Mouse (Mus musculus) C2C12 (cell line): ENCODE results near the gene Bcl2l10. TPM values are rescaled to one million over a fixed set of nuclear protein-coding genes. Genes with fewer than 3 reads are reported as not detected.

ENCODE experiments used
- H3K27me3 ChIP-seq: one replicate; pipeline ENCODE4 v1.6.1; 2011; ENCODE audit not compliant: control insufficient read depth, insufficient read depth, insufficient read length
- H3K36me3 ChIP-seq: one replicate; pipeline ENCODE4 v1.6.1; 2011; ENCODE audit not compliant: control insufficient read depth, insufficient read depth
- H3K4me3 ChIP-seq: one replicate; pipeline ENCODE4 v1.5.1; 2011; ENCODE audit warnings: mild to moderate bottlenecking, control low read depth; ENCODE audit not compliant: poor library complexity, insufficient read depth, severe bottlenecking
- H3K79me2 ChIP-seq: one replicate; pipeline ENCODE4 v1.6.1; 2011; ENCODE audit not compliant: control insufficient read depth, insufficient read depth
- H3K79me3 ChIP-seq: one replicate; pipeline ENCODE4 v1.6.1; 2011; ENCODE audit warnings: low read depth, control low read depth
- H3ac ChIP-seq: one replicate; pipeline ENCODE3; 2011; ENCODE audit warnings: low read depth; ENCODE audit not compliant: control insufficient read depth, insufficient read length
- CEBPB ChIP-seq: IDR thresholded peaks from one replicate; pipeline ENCODE4 v1.6.1; 2011; ENCODE audit warnings: low read depth, mild to moderate bottlenecking, control low read depth, moderate library complexity
- CTCF ChIP-seq: IDR thresholded peaks from one replicate; pipeline ENCODE4 v1.5.1; 2011; ENCODE audit not compliant: control insufficient read depth, insufficient read depth, insufficient read length
- FOSL1 ChIP-seq: IDR thresholded peaks from one replicate; pipeline ENCODE4 v1.8.0; 2011; ENCODE audit warnings: mild to moderate bottlenecking, low read length; ENCODE audit not compliant: poor library complexity, insufficient read depth, severe bottlenecking
- MAX ChIP-seq: IDR thresholded peaks from one replicate; pipeline ENCODE4 v1.6.1; 2011; ENCODE audit warnings: mild to moderate bottlenecking, control low read depth
- MYOD1 ChIP-seq: IDR thresholded peaks from one replicate; pipeline ENCODE4 v1.6.1; 2011; ENCODE audit warnings: low read depth; ENCODE audit not compliant: control insufficient read depth, insufficient read length
- MYOG ChIP-seq: IDR thresholded peaks from one replicate; pipeline ENCODE4 v1.6.1; 2011; ENCODE audit not compliant: control insufficient read depth, insufficient read length; ENCODE audit errors: extremely low read depth
- USF1 ChIP-seq: IDR thresholded peaks from one replicate; pipeline ENCODE4 v1.6.1; 2011; ENCODE audit warnings: low read depth, mild to moderate bottlenecking, control low read depth, moderate library complexity
- polyA plus RNA-seq: library from polyadenylated mRNA; unstranded; fragments of >200 nt; fragmentation: generic; extraction: Trizol; gene quantifications from one replicate; pipeline ENCODE4 v1.2.1, GENCODE M21; 2012; ENCODE audit warnings: missing spikeins

Bcl2l10 gene
- polyA plus RNA-seq, 1 experiment, result not detected

GRCm38 (mm10) chr9:75383785-75384184 lies 36.2 kb downstream of the Bcl2l10 start:
- Histone ChIP-seq H3K36me3 (peaks cover 25% of the 10 kb centered on the region), H3ac (no peak overlapping the region), H3K79me3 (no peaks in the 10 kb centered on the region), H3K79me2 (no peaks in the 10 kb centered on the region), H3K27me3 (no peaks in the 10 kb centered on the region), H3K4me3 (no peak overlapping the region)
- no peak for TF ChIP-seq FOSL1
- no peak for TF ChIP-seq CEBPB
- TF ChIP-seq USF1, result no peak
- TF ChIP-seq MYOG, result no peak
- no peak for TF ChIP-seq CTCF
- TF ChIP-seq MYOD1, result no peak
- no peak for TF ChIP-seq MAX

- TF ChIP-seq USF1 (no peak), MYOG (no peak), CEBPB (no peak), CTCF (no peak), MAX (no peak), FOSL1 (no peak), MYOD1 (no peak)
- H3K36me3 ChIP-seq, result peaks cover 30% of the 10 kb centered on the region
- no peak overlapping the region for H3K4me3 ChIP-seq
- no peak overlapping the region for H3ac ChIP-seq
- H3K27me3 ChIP-seq, result no peaks in the 10 kb centered on the region
- no peaks in the 10 kb centered on the region for H3K79me2 ChIP-seq
- no peaks in the 10 kb centered on the region for H3K79me3 ChIP-seq
These were observed 36.9 kb downstream of the Bcl2l10 start for GRCm38 (mm10) chr9:75384337-75384962.

GRCm38 (mm10) chr9:75385218-75385974 lies 37.8 kb downstream of the Bcl2l10 start:
- no peaks in the 10 kb centered on the region for H3K79me2 ChIP-seq
- H3K79me3 ChIP-seq, result no peaks in the 10 kb centered on the region
- no peak overlapping the region for H3ac ChIP-seq
- no peaks in the 10 kb centered on the region for H3K27me3 ChIP-seq
- H3K4me3 ChIP-seq, result no peak overlapping the region
- peaks cover 39% of the 10 kb centered on the region for H3K36me3 ChIP-seq
- no peak for TF ChIP-seq USF1
- TF ChIP-seq MAX, result no peak
- TF ChIP-seq CTCF, result no peak
- TF ChIP-seq FOSL1, result no peak
- TF ChIP-seq MYOD1, result no peak
- no peak for TF ChIP-seq MYOG
- TF ChIP-seq CEBPB, result no peak

- H3ac ChIP-seq, result no peak overlapping the region
These were observed 45.7 kb downstream of the Bcl2l10 start for GRCm38 (mm10) chr9:75393251-75393650.

GRCm38 (mm10) chr9:75395971-75396370 lies 48.4 kb downstream of the Bcl2l10 start:
- no peak overlapping the region for H3ac ChIP-seq
- H3K79me2 ChIP-seq, result peaks cover 83% of the 10 kb centered on the region
- peaks cover 61% of the 10 kb centered on the region for H3K36me3 ChIP-seq
- H3K27me3 ChIP-seq, result no peaks in the 10 kb centered on the region
- no peak for TF ChIP-seq MYOD1
- no peak for TF ChIP-seq USF1
- TF ChIP-seq MAX, result no peak
- TF ChIP-seq CEBPB, result no peak
- TF ChIP-seq CTCF, result no peak
- no peak for TF ChIP-seq MYOG
- no peak for TF ChIP-seq FOSL1
- H3K79me3 ChIP-seq, result peaks cover 71% of the 10 kb centered on the region
- no peak overlapping the region for H3K4me3 ChIP-seq

More at GRCm38 (mm10) chr9:75393251-75393650, 45.7 kb downstream of the Bcl2l10 start:
- no peaks in the 10 kb centered on the region for H3K27me3 ChIP-seq
- peaks cover 46% of the 10 kb centered on the region for H3K79me3 ChIP-seq
- H3K4me3 ChIP-seq, result no peak overlapping the region
- H3K79me2 ChIP-seq, result peaks cover 59% of the 10 kb centered on the region
- peaks cover 86% of the 10 kb centered on the region for H3K36me3 ChIP-seq
- TF ChIP-seq CEBPB (no peak), MAX (no peak), CTCF (no peak), MYOD1 (no peak), MYOG (no peak), USF1 (no peak), FOSL1 (no peak)
